Mouse (Mus musculus) layer of hippocampus, adult 9-10 months (tissue): Measurements from ENCODE around the gene Plcxd3.

Source experiments
- DNase-seq: peaks from one replicate; pipeline ENCODE4 v3.0.0; 2022; ENCODE audit warnings: low spot score

Plcxd3 gene

DNA sequence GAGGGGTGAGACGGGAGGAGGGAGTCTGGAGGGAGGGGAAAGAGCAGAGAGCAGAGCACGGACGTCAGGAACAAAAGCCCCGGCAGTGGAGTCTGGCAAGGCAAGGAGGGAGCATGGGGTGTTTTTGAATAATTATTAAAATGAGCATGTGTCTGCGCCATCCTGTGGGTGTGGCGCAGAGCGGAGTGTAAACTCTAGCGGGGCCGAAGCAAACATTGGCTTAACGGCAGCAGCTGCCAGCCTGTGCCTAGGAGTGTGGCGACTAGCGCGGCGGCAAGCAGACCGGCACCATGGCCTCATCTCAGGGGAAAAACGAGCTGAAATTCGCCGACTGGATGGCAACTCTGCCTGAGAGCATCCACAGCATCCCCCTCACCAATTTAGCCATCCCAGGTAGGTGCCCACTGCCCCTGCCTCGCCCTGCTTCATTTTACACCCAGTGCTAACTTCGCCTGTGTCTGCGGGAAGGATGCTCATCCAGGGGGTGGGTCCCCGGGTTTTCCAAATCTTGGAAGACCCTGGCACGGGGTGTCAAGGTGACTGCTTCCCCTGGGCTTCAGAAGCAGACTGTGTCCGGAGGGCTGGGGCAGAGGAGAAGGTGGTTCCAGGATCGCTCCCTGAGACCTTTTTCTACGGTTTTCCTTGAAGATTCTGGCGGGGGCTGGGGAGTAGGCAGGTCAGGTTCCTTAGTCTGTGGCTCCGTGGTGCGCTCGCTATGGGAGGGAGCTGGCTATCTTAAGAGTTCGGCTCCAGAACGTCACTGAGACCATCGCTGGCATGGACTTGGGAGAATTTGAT, at the start of gene Plcxd3:
Gene Plcxd3 (plus strand): TSS at position 69 of the 798 bp plus-strand sequence.
- peak; percentile 6 for DNase-seq

DNA sequence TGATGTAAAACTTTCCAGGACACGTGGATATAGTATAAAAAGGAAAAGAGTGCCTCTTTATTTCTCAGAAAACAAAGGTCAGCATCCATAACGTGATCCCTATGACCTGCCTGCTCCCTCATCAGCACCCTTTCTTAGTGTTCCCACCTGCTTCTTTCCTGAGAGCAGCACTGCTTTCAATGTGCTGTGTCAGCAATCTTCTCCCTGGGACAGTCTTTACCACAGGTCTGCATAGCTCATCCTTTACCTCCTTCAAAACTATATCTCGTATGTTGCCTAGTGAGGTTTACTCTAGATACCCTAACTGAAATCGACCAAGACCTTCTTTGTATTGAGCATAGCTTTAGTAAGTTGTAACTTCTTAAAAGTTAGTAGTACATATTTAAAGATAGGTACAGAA, 43.4 kb upstream of the Plcxd3 start:
- no peak for DNase-seq

DNA sequence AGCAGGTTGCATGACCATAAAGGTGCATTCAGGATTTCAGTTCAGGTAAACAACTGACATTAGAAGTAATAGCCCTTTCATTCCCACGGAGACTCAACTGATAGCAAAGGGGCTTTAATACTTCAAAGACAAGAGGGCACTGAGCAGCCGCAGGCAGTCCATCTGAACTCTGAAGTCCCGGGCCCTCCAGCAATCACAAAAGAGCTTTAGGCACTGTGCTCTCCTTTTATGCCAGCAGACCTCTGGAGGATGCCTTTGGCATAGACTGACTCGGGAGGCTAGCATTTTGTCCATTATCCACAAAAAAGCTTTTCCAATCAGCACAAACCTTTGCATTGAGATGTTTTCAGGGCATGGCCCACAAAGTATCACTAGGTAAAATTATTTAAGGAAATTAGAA, 33.7 kb upstream of the Plcxd3 start:
- no peak for DNase-seq

DNA sequence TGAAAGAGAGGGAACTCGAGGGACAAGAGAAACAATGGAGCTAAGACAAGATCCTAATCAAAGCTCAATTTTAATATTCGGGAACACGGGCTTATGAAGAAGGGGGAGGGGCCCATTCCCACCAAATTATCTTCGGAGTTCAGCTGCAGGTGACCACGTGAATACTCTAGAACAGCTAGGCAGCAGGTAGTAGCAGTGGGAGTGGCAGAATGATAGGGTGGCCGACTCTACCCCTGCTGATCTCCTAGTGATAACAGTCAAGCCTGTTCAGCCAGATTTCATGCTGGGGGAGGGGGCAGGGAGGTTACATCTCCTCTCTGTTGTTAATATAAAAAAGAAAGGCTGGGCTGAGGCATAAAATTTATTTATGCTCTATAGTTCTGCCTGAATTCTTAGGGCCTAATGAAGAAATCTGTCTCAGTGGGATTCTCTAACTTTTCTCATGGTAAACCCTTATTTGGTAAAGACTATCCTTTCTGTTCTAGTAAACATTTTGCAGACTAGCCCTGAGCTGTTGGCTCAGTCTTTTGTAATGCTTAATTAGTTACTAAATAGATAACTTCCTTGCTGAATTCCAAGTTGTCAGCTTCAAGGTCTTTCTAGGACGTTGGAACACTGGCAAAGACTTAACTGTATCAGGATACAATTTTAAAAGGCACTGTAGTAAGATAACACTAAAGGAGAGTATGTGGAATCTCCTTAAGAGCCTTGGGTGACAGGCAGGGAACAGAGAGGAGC, 26.3 kb upstream of the Plcxd3 start:
- DNase-seq, result no peak

DNA sequence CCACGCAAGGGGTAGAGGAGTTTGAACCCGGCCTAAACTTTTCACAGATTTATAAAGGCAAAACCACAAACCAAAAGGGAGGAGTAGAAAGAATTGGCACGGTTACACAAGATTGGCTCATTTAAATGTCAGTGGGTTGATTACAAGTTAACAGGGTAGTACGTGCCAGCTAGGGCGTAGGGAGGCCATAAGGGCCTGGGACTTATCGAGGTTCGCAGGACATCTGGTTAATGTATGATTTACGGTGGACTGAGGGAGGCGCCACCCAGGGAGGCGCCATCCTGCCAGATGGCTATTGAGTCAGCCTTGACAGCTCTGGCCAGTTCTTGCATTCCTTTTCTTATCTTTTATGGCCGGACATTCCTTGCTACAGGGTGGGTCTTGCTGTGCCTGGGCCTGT, 18.9 kb upstream of the Plcxd3 start:
- no peak for DNase-seq

DNA sequence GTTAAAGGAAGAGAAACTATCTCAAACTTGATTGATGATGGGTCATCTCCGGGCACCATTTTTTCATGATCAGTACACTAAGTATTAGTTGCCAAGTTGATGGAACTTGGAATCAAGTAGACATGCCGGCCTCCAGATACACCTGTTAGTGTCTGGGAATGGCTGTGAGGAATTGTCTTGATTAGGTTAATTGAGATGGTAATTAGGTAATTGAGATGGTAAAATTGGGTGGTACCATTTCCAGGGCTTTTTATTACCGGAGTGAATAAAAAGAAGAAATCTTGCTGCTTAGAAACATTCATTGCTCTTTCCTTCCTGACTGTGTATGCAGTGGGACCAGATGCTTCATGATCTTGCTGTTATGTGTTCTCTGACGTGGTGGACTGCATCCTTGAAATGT, 17.6 kb upstream of the Plcxd3 start:
- no peak for DNase-seq

DNA sequence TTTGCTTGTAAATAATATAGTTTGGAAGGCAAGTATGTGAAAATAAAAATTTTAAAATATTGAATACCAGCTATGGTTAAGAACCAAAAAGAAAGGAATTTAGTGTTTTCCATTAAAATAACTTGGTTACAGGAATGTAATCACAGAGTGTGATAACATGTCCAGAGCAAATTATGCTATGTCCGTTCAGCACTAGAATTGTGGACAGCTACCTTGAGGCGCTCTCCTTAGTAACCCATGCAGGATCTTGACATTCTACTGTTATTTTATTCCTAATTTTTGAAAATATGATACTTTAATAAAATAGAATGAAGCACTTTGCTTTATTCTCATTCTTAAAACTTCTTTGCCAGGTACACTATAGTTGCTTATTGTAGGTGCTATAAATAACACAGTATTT, 7.5 kb upstream of the Plcxd3 start:
- DNase-seq, result no peak

DNA sequence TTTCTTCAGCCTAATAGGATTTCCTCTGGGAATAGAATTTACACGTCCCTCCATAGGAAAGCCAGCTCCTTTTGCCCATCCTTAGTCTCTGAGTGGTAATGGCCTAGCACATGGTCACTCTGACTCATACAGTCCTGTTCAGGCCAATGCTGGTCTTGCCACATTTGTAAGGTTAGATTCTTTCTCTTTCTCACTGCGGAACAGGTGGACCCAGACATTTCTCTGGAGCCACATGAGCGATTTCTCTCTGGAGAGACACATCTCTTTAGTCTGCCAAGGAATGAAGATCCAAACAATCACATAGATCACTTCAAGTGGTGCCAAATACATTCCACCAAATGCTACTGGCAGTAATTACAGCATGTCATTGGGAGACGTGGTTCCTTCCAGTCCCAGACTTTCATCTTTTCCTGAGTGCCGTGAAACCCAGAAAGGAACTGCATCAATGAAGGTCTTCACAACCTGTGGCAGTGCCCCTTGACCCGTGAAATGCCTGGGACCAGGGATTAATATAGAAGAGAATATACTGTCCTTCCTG, 769 bp upstream of the Plcxd3 start:
- no peak for DNase-seq

DNA sequence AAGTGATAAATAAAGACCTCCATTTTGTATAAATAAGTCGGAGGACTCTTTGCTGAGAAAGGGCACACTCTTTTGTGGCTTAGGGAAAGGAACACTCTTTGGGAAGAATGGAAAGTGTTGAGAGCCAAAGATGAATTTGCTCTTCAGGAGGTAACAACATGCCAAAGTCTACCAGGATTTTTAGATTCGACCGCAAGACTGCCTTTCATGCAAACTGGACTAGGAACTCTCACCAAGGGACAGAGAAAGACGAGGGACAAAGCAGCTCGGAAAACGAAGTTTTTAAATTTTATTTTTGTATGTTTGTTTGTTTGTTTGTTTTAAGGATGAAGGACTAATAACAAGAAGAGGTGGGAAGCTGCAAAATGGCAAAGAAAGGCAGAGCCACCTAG, 264 bp upstream of the Plcxd3 start:
- DNase-seq, result no peak

DNA sequence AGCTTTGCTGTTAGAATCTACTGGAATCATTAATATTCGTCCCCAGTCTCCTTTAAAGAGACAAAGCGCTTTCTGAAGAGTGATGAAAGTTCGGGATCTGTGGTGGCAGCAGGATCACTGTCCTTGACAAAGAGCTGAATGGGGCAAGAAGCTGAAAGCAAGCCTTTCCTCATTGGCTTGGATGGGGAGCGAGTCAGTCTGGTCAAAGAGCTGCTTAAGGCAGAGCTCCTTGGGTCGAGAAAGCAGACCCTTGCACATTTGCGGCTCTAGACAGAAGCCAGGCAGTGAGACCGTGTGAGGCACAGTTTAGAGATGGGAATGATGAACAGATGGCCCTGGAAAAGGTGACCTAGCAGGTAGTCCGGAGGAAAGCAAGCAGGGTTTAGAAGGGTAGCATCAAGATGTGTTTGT, 935 bp downstream of the Plcxd3 start:
- no peak for DNase-seq

DNA sequence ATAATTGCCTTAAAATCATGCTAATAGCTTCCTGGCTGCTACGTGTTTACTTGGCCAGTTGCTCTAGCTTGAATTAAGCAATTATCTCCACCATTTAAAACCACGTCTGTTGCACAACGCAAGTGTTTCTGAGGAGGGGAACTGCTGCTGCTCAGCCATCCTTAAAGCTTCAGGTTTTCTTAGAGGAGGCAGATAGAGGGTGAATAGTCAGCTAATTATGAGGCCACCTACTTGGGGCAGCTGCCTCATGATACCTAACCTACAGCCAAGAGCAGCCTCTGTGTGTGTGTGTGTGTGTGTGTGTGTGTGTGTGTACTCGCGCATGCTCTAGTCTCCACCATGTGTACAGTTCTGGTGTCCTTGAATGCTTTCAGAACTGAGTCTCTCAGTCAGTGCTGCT, 3.5 kb downstream of the Plcxd3 start:
- DNase-seq, result no peak

DNA sequence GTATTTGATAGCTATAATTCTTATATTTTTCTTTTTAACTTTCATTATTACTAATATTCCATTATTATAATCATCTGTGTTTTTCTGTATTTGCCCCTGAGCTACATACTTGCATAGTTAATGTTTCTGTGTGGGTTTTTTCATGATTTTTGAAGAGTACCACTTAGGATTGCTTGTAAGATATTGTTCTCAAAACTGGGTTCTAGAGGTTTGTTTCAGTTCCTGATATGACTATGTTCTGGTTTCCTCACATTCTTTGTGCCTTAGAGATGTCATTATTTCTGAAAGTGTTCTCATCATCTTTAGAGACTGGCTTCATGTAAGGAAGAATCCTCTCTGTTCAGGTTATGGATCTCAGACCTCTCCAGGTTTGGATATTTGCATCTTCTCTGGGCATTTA, 12.5 kb downstream of the Plcxd3 start:
- no peak for DNase-seq

DNA sequence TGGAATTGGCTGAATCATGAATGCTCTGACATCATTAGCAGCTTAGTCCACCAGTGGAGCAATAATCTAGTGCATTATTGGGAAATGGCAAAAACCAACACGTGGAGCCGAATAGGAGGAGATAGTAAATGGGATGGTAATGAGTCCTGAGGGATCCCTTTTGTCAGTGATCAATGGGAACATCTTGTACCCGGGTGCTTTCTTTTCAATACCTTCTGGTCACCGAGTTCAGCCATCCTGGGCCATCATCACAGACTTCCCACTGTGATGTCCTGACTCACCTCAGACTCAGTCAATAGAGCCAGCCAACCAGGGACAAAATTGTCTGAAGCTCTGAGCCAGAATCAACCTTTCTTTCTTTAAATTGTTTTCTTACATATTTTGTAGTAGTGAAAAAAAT, 24.8 kb downstream of the Plcxd3 start:
- no peak for DNase-seq

DNA sequence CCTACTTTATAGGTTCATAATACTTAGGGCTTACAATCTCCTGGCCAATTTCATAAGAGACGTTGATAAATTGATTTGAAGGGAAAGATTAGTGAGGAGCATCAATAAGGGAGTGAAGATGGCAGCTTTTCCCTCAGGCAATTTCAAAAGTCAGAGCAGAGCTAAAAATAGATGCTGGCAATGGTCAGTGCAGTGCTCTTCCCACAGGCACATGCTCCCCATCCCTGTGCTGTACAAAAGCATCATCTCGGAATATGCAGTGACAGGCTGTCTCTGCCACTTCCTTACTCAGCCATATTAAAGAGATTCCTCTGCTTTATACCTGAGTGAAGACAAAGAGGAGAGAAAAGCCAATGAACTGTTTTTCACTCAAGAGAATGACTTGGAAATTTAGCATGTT, 36.0 kb downstream of the Plcxd3 start:
- no peak for DNase-seq

DNA sequence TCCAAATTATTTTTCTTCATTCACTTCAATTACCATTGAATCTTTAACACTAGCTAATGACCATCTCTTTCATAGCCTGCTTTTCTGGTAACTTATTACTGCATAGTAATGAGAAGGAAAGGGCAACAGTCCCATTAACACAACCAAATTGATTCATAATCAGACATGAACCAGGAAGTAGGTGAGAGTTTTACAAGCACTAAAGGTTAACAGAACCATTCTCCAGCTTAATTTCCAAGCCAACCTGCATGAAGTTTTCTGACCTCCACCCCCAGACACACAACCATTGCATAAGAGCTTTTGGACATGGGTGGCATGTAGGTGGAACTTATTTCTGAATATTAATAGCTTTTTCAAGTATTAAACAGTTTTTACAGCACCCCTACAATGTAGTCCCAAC, 64.8 kb downstream of the Plcxd3 start:
- no peak for DNase-seq

DNA sequence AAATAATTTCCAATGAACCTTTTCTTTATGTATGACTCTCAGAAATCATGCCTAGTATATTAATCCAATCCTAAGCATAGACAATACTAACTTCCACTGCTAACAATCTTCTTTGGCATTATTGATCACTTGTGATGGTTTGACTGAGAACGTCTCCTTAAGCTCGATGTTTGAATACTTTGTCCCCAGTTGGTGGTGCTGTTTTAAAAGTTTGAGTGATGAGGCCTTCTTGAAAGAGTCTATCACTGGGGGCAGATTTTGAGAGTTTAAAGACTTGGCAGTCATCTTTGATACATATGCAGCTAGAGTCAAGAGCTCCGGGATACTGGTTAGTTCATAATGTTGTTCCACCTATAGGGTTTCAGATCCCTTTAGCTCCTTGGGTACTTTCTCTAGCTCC, 120.9 kb downstream of the Plcxd3 start:
- no peak for DNase-seq

DNA sequence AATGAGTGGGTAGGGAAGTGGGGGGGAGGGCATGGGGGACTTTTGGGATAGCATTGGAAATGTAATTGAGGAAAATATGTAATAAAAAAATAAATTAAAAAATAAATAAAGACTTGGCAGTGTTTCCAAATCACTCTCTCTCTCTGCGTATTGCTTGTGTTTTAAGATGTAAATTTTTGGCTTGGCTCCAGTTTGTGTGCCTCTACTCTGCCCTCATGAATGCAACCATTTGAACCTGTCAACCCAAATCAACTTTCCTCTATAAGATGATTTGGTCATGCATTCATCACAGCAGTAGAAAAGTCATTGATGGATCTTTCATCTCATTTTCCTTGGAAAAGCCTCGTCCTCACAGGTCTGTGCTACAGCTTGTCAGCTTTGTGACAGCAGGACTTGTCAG, 121.7 kb downstream of the Plcxd3 start:
- DNase-seq, result no peak

DNA sequence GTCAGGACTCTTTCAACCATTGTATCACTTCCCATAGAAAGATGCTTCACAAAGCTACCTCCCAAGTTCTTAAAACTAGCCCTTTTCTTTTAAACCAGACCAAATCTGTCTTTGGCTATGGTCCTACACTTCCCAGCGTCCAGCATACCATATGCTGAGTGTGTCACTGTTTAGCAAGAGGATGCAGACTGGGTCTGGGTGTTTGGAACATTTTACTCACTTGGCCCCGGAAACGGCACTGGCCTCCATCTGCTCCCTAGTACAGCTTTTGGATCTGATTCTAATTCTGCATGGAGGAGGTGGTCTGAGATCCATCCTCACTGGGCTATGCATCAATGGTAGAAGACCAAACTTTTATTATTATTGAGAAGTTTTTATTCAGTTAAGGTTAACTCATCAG, 122.7 kb downstream of the Plcxd3 start:
- no peak for DNase-seq

DNA sequence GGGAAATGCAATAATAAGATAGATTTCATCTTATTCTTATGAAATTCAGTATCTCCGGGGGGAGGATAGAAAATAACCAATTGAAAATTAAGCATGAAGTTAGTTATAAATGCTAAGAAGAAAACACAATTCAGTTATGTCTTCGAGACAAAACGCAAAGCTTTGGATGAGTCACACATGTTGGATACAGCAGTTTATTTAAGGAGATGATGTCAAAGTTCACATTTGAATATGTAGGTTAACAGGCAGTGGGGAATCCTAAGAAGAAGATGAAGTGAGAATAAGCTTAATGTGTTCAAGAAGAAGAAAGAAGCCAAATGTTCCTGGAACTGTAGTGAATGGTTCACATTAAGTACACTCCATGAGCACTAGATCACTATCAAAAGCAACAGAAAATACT, 128.1 kb downstream of the Plcxd3 start:
- no peak for DNase-seq

DNA sequence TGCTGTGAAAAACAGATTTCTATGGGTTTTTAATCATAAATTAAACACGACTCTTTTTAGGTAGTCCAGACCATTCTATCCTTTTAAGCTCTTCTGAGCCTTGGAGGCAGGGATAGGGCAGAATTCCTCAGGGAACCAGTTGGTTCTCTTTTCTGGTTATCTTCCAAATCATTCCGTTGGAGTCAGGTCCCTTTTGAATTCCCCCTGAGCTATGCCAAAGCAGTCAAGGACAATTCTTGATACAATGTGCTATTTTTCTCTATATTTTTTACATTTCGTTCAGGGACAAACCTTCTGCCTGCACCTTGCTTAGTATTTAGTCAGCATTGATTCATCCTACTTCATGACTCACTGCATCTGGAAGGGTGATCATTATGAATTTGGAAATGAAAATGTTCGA, 128.5 kb downstream of the Plcxd3 start:
- no peak for DNase-seq

DNA sequence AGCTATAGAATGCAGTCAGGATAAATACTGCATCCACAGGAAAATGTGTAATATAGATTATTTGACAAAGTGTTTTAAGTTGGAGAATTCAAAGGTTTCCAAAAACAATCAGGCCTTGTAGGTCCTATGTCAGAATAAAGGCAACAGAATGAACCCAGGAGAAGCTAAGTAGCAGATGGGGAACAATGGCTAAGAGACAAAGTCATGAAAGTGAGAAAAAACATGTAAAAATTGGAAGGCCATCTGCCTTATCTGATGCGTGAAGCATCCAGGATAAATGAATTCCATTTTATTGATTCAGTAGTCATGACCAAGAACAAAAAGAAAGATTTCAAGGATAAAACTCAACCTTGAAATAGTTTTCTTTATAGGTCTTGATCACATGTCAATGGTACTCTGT, 139.4 kb downstream of the Plcxd3 start:
- no peak for DNase-seq

DNA sequence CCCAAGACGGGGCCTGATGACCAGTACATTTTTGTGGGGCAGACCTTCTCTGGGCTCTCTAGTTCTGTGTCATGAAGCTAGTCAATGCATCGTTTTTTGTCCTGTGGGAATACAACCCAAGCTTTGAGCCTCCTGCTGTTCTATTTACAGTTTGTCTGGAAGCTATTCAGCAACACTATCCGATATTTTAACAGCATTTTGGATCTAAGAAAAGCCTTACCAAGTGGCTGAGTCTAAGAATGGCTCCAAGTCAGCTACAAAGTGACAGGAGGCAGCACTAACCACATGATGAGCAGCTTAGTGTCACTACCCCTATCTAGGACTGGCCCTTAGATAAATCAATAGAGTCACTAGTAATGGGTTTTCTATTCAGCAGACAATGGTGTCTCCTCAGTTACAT, 149.3 kb downstream of the Plcxd3 start:
- no peak for DNase-seq

DNA sequence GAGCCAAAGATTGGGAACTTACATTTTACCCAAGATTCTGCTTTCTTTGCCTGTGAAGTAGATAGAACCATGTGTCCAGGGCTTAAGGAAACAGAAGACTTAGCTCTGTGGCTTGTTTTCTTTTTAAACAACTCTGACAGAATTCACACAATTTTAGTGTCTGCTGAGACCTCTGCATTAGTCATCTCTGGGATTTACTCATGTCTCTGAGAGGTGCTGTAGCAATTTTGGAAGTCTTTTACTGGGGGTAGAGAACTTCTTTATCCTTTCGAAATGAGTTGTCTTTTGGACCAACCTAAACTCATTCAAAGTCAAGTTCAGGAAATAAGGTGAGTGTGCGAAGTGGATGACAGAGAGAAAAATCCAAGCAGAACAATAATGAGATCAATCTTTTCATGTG, 158.4 kb downstream of the Plcxd3 start:
- no peak for DNase-seq

DNA sequence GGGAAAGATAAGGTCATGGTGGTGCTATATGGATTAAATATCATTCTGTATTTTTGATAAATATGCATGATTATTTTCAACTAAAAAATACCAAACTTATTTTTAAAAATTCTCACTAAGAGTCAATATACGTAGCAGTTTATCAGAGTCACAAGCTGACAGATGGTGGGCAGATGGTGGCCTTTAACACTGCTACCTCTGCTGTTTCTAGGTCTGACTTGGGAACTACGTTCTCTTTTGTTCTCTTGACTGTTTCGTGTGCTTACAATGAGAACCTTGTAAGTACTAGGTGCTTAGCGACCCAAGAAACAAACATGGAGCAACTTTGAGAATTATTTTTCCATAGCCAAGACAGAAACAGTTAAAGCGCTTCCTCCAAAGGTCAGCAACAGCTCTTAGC, 183.8 kb downstream of the Plcxd3 start:
- DNase-seq, result no peak
